Mouse (Mus musculus): ENCODE measurements around the gene Msi1.

DNA sequence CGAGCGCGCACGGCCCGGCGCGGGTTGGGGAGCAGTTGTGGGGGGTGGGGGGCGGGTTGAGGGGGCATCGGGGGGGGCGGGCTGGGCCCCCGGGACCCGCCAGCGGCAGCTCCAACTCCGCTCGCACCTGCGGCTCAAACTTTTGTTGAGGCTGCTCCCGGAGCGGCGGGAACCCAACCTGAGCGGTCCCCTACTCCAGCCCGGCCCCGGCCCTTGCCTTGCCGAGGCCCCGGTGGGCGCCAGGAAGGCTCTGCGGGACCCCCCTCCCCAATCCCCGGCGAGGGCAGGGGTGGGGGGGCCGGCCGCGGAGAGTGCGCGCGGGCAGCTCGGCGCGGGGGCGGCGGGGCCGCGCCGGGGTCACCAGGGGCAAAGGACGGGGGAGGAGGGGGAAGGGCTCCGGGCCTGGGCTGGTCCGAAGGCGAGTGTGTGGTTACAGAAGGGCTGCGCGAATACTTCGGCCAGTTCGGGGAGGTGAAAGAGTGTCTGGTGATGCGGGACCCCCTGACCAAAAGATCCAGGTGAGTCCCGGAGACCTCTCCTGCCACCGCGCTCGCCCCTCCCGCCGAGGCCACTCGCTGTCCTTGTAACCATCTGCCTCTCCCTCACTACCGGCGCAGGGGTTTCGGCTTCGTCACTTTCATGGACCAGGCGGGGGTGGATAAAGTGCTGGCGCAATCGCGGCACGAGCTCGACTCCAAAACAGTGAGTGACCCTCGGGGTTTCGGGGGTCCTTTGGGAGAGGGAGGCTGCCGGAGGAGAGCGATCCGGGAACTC lies 975 bp downstream of the Msi1 start:
- no peak for TF ChIP-seq CTCF (IDR thresholded peaks at IDR 0.05; ENCODE audit: low read depth)
- no peak for TF ChIP-seq EP300 (IDR thresholded peaks at IDR 0.05; ENCODE audit: low read depth)
